In genomic region chr5:141344376-141344775, GRCm38 (mm10) we compare ENCODE assay signal across 9 mouse cellular contexts.
A peak's percentile ranks its signal among the peaks of the same experiment; 100 is the strongest.
DNase-seq lines count a peak whose midpoint lies in the region; ATAC-seq and TF ChIP-seq lines count a peak whose summit lies in the region.
"Had no signal": no experiment of that assay in that cellular context is flagged by ENCODE, and none has a peak within 500 bp of the region (broad histone marks: within the 10 kb centered on the region; RNA-seq: fewer than 3 reads in every experiment).

No protein-coding gene starts in this region.

- WGBS in heart, embryonic 12.5 days, result 56% methylated on average over 4 of the region's 4 CpGs
- WGBS in stomach, embryonic 15.5 days, result 44% methylated on average over 4 of the region's 4 CpGs
- 35% methylated on average over 4 of the region's 4 CpGs for WGBS in stomach, postnatal 0 days

- TF ChIP-seq CTCF in stomach, postnatal 0 days (IDR thresholded peaks at IDR 0.05; ENCODE audit: low read depth), result no peak

- peaks cover 16% of the 10 kb centered on the region for H3K4me1 ChIP-seq in heart, embryonic 12.5 days (replicated peaks)
- peaks cover 6% of the 10 kb centered on the region for H3K4me1 ChIP-seq in stomach, embryonic 15.5 days
- peaks cover 4% of the 10 kb centered on the region; the same call in 1 of the 2 replicates for H3K4me1 ChIP-seq in stomach, postnatal 0 days (replicated peaks; ENCODE audit: control insufficient read depth, insufficient read depth)

- H3K9me3 ChIP-seq in heart, embryonic 12.5 days (replicated peaks), result peaks cover 4% of the 10 kb centered on the region; the same call in 1 of the 2 replicates
- H3K9me3 ChIP-seq in stomach, embryonic 15.5 days, result no peaks in the 10 kb centered on the region
- H3K9me3 ChIP-seq in stomach, postnatal 0 days (ENCODE audit: control insufficient read depth, low read length), result no peaks in the 10 kb centered on the region

- no peak for TF ChIP-seq EP300 in stomach, postnatal 0 days (optimal IDR thresholded peaks at IDR 0.05)

- H3K36me3 ChIP-seq in heart, embryonic 12.5 days, result peaks cover 10% of the 10 kb centered on the region; the same call in 1 of the 2 replicates
- no peaks in the 10 kb centered on the region for H3K36me3 ChIP-seq in stomach, embryonic 15.5 days
- H3K36me3 ChIP-seq in stomach, postnatal 0 days (ENCODE audit: control insufficient read depth, insufficient read depth, low read length), result no peaks in the 10 kb centered on the region

- H3K27me3 ChIP-seq in heart, embryonic 12.5 days (replicated peaks), result no peaks in the 10 kb centered on the region
- H3K27me3 ChIP-seq in stomach, embryonic 15.5 days (replicated peaks), result no peaks in the 10 kb centered on the region
- H3K27me3 ChIP-seq in stomach, postnatal 0 days (ENCODE audit: control insufficient read depth, insufficient read depth, low read length), result no peaks in the 10 kb centered on the region
- H3K27me3 ChIP-seq: Patski had no signal

- DNase-seq in heart, adult 9 months (ENCODE audit: low spot score in 2 of 2), result no peak
- DNase-seq in layer of hippocampus, adult 11-12 months (ENCODE audit: low spot score), result peak; percentile 14
- no peak for DNase-seq in layer of hippocampus, adult 9-10 months (ENCODE audit: low spot score)
- no peak for DNase-seq in stomach, postnatal 0 days (ENCODE audit: low spot score)
- no peak for DNase-seq in urinary bladder, postnatal 10 days (ENCODE audit: low spot score)
- DNase-seq in left cerebral cortex, adult 18-20 months (ENCODE audit: low spot score in 2 of 2), result no peak

- H3K9ac ChIP-seq in heart, embryonic 12.5 days, result no peak overlapping the region
- no peak overlapping the region for H3K9ac ChIP-seq in stomach, embryonic 15.5 days
- H3K9ac ChIP-seq in stomach, postnatal 0 days (ENCODE audit: low read length), result no peak overlapping the region

- H3K27ac ChIP-seq in heart, embryonic 12.5 days (ENCODE audit: poor library complexity, severe bottlenecking), result no peak overlapping the region
- H3K27ac ChIP-seq in stomach, embryonic 15.5 days, result 0 out of 2 replicates have a peak overlapping the region, but pooled peaks have one; percentile 11
- no peak overlapping the region for H3K27ac ChIP-seq in stomach, postnatal 0 days (replicated peaks)

- no peak overlapping the region for H3K4me2 ChIP-seq in heart, embryonic 12.5 days
- no peak overlapping the region for H3K4me2 ChIP-seq in stomach, embryonic 15.5 days
- H3K4me2 ChIP-seq in stomach, postnatal 0 days (replicated peaks; ENCODE audit: low read depth), result no peak overlapping the region

- ATAC-seq in heart, embryonic 12.5 days (ENCODE audit: insufficient number of reproducible peaks, low FRiP score), result 0 out of 2 replicates have a peak, but pooled peaks have one; percentile 39
- ATAC-seq in stomach, embryonic 15.5 days (ENCODE audit: insufficient read depth, low FRiP score, low read depth), result no peak
- no peak for ATAC-seq in stomach, postnatal 0 days (ENCODE audit: low FRiP score, low TSS enrichment)
- ATAC-seq: Patski had no signal

- H3K4me3 ChIP-seq in heart, embryonic 12.5 days, result no peak overlapping the region
- no peak overlapping the region for H3K4me3 ChIP-seq in stomach, embryonic 15.5 days (replicated peaks)
- no peak overlapping the region for H3K4me3 ChIP-seq in stomach, postnatal 0 days (ENCODE audit: low read depth, low read length)
